Mouse (Mus musculus) embryo, embryonic 10.5 days (tissue): ENCODE measurements around the gene Pakap.

Experiments used
- DNase-seq: peaks from one replicate; pipeline ENCODE4 v3.0.0-alpha.2; 2015; ENCODE audit warnings: low spot score

Pakap gene

DNA sequence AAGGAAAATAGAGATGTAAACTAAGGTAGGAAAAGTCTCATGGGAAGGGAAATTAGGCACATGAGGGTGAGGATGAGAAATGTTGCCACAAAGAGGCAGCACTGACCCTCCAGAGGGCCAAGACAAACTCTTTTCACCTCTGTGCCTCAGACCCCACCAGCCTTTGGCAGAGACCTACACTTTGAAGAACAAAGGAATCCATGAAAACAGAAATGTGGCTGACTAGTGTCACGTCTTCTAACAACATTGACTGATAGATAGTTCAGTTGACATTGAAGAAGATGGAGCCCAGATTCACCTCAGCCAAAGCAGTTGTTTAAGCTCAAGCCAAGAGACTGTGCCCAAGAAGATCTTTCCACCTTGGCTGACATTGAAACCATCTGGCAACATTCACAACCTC is 57.8 kb downstream of the Pakap start:
- no peak for DNase-seq

GRCm38 (mm10) chr4:57626921-57627320 is 58.9 kb downstream of the Pakap start:
- no peak for DNase-seq

DNA sequence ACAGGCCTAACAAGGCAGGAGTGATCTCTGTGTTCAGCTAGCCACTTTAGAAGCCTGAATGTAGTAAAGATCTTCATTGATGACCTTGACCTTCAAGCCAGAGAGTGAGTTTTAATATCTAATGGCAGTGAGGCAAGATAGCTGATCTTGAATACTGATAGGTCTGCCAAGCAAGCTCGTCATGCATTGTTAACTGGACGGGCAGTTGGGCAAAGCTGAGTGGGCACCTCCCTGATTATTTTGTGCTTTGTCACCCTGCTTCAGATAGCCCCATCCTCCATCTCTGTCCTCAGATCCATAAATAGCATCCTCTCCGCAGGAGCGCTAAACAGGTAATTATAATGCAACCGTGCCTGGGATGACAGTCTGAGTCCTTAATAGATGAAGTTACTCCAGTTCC is 64.4 kb downstream of the Pakap start:
- no peak for DNase-seq

DNA sequence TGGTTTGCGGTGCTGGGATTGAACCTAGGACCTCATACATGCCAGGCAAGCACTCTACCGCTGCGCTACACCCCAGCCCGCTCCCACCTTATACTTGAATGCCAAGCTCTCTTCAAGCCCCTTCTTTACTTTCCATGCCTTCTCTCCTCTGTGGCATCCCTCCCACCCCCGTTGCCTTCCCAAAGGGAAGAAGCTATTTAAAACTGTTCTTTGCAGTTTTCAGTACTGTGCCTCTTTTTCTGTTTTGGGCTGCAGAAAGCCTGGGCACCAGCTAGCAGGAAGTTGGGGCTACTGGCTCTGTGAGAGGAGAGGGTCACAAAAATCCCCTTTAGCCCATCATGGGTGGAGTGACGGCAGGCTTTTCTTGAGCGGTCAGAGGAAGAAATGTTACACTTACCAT is 65.1 kb downstream of the Pakap start:
- no peak for DNase-seq

- DNase-seq = no peak
Observed at GRCm38 (mm10) chr4:57634956-57635355, 67.0 kb downstream of the Pakap start.

DNA sequence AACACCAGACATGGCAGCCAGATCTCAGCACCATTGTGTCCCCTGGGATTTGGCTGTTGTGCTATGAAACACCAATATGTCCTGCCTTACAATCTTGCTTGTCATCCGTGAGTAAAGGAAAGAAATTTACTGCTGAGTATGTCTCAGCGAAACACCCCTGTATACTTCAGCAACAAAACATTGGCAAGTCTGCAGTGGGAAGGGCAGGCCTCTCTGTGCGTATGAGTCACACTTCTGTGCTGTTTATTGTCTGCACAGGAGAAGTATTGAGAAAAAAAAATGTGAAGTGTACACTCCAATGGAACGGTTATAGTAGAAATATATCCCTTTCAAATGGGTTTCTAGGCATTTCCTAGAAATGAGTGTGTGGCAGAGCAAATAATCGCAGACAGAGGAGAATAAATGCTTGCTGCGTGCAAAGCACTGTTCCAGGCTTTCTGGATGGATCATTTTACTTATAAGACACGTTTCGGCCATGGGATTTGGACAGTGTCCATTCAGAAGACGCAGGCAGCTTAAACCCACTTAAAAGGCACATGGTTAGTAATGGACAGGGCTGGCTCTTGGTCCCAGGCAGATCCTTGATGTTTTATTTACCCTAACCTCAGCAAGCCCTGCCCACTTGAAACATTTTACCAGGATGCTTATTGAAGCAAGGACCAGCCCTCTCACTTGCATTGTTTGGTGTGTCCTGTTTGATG is 69.0 kb downstream of the Pakap start:
- DNase-seq = no peak

- peak; percentile 33 for DNase-seq
Observed at GRCm38 (mm10) chr4:57637636-57638386, 69.8 kb downstream of the Pakap start.

DNA sequence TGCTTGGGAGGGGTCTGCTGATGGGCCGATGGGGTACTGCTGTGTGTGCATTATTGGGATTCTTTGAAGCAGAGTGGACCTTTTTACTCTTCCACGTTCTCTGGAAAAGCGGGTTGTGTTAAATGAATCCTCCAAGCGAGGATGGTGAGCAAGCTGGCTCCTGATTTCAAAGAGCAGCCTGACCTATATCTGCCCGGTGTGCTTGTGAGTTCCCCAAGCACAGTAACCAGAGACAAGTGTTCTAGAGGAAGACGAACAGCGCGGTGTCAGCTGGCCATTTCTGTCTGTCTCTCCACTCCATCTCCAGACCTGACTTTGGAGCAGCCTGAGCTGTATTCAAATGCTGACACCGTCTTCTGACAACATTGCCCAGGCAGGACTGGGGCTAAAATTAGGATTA is 71.0 kb downstream of the Pakap start:
- DNase-seq = no peak

- DNase-seq = no peak
Observed at GRCm38 (mm10) chr4:57640222-57640621, 72.2 kb downstream of the Pakap start.

DNA sequence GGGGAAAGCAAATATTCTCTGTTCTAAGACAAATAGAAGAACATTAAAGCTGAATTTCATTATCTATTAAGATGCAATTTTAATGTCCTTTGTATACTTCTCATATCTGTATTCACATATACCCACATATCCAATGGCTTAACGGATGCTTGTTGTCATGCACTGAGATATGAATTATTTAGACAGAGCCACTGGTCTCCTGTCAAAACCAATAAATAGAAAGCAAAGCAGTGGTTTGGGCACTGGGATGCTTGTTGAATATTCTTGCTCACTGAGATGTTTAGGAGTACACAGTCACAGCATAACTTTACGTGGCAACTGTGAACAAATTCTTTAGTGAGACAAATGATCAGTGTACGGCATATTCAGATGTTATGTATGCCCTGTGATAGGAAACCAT is 73.0 kb downstream of the Pakap start:
- no peak for DNase-seq

DNA sequence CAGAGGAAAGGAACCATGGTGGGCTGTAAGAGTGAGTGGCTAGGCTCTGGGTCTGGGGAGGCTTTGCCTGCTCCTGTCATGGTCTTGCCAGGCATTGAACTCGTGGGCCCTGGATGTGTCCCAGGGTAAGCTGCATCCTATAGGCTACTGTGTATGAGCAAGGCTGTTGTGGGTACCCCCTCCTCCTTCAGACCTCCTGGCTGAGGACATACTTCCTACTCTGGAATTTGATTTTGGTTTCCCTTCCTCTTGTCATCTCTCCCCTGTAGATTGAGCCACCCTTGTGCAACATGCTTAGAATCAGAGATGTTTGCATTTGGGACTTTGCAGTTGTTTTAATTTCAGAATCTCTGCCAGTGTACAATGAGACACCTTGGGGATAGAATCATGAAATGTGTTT is 83.0 kb downstream of the Pakap start:
- DNase-seq = no peak

GRCm38 (mm10) chr4:57651547-57651946 is 83.6 kb downstream of the Pakap start:
- DNase-seq = no peak

- no peak for DNase-seq
Observed at GRCm38 (mm10) chr4:57652185-57652904, 84.4 kb downstream of the Pakap start.

- DNase-seq = no peak
Observed at GRCm38 (mm10) chr4:57655966-57656365, 88.0 kb downstream of the Pakap start.

- no peak for DNase-seq
Observed at GRCm38 (mm10) chr4:57656388-57656787, 88.4 kb downstream of the Pakap start.

DNA sequence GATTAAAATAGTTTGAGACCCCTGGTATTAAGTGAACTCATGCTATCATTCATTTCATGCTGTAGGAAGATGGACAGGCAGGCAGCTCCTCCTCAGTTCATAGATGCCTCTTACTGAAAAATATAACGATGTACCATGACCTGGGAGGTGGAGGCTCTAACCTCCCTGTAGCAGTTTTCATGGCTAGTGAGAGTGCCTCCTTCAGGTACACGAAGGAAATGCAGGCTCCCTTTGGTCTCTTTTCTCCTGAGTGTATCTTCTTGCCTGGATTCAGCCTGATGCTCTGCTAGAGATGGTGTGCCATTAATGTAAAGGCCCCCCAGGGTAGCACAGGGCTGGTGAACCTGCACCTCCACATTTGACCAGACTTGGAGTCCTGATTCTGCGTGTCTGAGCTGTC is 88.9 kb downstream of the Pakap start:
- no peak for DNase-seq

GRCm38 (mm10) chr4:57660470-57660869 is 92.5 kb downstream of the Pakap start:
- peak; percentile 72 for DNase-seq

DNA sequence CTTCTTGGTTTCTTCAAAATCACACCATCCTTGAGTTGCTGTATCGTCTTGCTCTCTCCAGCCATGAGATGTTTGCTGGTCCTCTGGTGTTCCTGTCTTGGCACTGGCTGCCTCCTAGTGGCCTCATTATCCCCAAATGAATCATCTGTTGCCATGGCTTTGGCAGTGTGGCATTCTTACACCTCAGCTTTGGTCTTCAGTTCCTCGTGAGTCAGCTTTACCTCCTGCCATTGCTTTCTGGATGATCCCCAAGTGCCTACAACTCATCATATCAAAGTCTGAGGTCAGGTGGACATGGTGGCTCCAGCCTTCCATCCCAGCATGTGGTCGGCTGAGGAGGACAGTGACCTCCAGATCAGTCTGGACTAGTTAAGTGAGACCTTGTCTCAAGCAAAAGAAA is 98.1 kb downstream of the Pakap start:
- DNase-seq = no peak

DNA sequence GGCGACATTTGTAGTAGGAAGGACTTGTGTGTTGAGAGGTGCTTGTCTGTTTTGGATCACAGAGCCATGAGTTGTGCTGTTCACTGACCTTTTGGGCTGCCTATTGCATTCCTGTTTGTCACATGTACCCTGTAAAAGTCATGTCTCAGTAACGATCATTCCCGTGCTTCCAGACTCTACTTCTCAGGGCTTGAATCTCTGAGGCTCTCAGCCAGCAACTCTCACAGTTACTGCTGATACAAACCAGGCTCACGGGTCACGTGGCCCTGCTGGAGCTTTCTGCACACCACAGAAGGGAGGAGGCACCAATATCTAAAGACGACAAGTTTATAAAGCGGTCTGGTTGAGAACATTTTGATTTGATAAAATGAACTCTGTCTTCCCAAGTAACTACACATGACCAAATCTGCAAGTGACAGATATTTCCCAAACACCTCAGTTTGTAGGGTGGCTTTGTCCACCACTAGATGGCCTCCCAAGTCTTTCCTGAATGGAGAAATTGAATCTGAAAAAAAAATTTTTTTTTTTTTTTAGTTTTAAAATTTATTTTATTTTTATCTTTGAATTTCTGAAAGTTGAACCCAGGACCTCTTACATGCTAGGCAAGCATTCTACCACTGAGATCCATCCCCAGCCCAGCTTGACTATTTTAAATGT is 103.0 kb downstream of the Pakap start:
- peak; percentile 44 for DNase-seq

GRCm38 (mm10) chr4:57672541-57672940 is 104.6 kb downstream of the Pakap start:
- DNase-seq = no peak

DNA sequence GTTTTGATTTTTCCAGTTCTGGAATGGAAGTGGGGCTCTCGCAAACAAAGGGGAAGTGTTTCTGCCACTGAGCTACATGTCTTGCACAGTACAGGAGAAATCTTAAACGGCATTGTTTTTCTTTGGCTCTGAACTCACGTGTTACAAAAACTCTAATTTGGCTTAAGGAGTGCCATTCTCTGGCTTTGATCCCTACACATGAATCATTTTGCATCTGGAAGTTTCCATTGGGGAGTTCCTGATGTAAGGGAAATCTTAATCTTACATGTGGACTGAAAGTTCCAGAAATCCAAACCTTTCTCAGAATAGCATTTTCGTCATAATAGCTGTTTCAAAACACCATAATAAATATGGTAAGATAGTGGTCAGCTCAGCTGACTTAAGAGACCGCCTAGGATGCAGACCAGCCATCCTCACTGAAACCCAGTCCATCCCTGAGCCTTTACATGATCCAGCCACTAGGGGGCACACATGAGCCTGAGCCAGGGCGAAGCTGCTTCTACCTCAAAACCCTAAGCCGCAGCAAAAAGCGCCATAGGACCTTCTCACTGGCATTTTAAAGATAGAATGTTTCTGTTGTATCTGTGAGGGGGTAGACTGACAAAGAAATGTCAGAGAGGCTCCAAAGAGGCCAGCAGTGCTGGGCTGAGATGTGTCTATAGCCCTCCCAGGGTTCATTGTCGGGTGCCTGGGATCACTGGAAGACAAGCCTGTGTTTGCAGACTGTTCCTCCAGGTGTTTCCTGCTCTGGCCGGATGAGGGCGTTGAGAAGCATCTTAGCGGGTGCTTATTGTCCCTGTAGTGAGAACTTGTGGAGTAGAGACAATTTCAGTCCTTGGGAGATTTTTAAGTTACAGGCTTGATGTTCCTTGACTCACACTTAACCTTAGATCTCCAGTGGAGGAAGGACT is 105.3 kb downstream of the Pakap start:
- DNase-seq = peak; percentile 93
